Mouse (Mus musculus) intestine, embryonic 14.5 days (tissue): Measurements from ENCODE around the gene Dph5. TPM values are rescaled to one million over a fixed set of nuclear protein-coding genes. Genes with fewer than 3 reads are reported as not detected.
"Not testable (repeated sequence)": the region's sequence is repeated elsewhere in the genome, so short reads cannot be mapped to it uniquely, and the experiment has no call there.

Experiments
- ATAC-seq: fragments of 200-750 bp; cut with Nextera tagmentation; replicated peaks from 2 replicates; pipeline ENCODE4 v1.8.0; 2017; ENCODE audit warnings: low read depth, moderate number of reproducible peaks, moderate TSS enrichment, moderate library complexity; ENCODE audit not compliant: low FRiP score, low TSS enrichment
- DNase-seq: peaks from one replicate; pipeline ENCODE4 v3.0.0-alpha.2; 2018; ENCODE audit warnings: low spot score
- H3K27ac ChIP-seq: fragments of 300-500 bp; sonication (generic); 2 replicates; pipeline ENCODE4 v1.5.1; 2014; ENCODE audit warnings: low read depth, mild to moderate bottlenecking, control low read depth
- H3K27me3 ChIP-seq: fragments of 300-500 bp; sonication (generic); replicated peaks from 2 replicates; pipeline ENCODE4 v1.6.1; 2014; ENCODE audit warnings: low read length, control low read depth; ENCODE audit not compliant: control insufficient read depth, insufficient read depth
- H3K36me3 ChIP-seq: fragments of 300-500 bp; sonication (generic); 2 replicates; pipeline ENCODE4 v1.6.1; 2014; ENCODE audit warnings: low read length, control low read depth; ENCODE audit not compliant: control insufficient read depth, insufficient read depth
- H3K4me1 ChIP-seq: fragments of 300-500 bp; sonication (generic); replicated peaks from 2 replicates; pipeline ENCODE4 v1.6.1; 2014; ENCODE audit warnings: low read length, control low read depth, mixed read lengths; ENCODE audit not compliant: control insufficient read depth, insufficient read depth
- H3K4me2 ChIP-seq: fragments of 300-500 bp; sonication (generic); 2 replicates; pipeline ENCODE4 v1.6.1; 2014; ENCODE audit warnings: low read length
- H3K4me3 ChIP-seq: fragments of 300-500 bp; sonication (generic); 2 replicates; pipeline ENCODE4 v1.5.1; 2014; ENCODE audit warnings: low read depth, low read length, control low read depth, mixed read lengths
- H3K9ac ChIP-seq: fragments of 300-500 bp; sonication (generic); 2 replicates; pipeline ENCODE4 v1.6.1; 2014; ENCODE audit warnings: mild to moderate bottlenecking, low read length
- H3K9me3 ChIP-seq: fragments of 300-500 bp; sonication (generic); 2 replicates; pipeline ENCODE4 v1.6.1; 2016; ENCODE audit warnings: low read length, control low read depth; ENCODE audit not compliant: control insufficient read depth
- WGBS: fragments of 180-500 bp; shearing (Covaris S2); extraction: QIAGEN DNeasy Blood & Tissue Kit; methylation state at CpG from one replicate; pipeline ENCODE4 v1.1.7; 2014; 5-methylcytosine and 5-hydroxymethylcytosine counted together
- polyA plus RNA-seq: library from polyadenylated mRNA; unstranded; fragments of >200 nt; fragmentation: Nextera tagmentation; extraction: Ambion mirVana; gene quantifications from 2 replicates; pipeline ENCODE4 v1.2.1, GENCODE M21; 2014

Gene Dph5
- polyA plus RNA-seq, 1 experiment from 2014 or later = 34.3 TPM

DNA sequence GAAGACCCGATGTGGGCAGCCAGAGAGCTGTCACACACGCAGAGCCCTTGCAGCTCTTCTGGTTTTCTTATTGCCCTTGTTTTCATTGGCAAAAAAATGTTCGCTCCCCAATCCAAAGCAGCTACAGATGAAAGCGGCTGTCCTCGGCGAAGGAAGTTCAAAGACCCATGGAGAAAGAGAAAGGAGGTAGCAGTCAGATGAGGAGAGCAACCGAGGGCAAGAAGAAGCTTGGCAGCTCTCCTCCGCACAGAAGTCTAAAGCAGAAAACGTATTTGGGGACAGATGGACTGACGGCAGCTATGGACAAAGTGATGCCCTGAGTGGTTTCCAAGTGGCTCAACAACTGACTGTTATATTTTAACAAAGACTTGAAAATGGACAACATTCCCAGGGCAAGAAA lies 32.1 kb upstream of the Dph5 start:
- no peaks in the 10 kb centered on the region for H3K9me3 ChIP-seq
- DNase-seq = no peak
- WGBS = 79% methylated on average over 10 of the region's 10 CpGs
- no peaks in the 10 kb centered on the region for H3K4me1 ChIP-seq
- no peak for ATAC-seq
- H3K36me3 ChIP-seq = no peaks in the 10 kb centered on the region
- no peak overlapping the region for H3K9ac ChIP-seq
- H3K27me3 ChIP-seq = no peaks in the 10 kb centered on the region
- no peak overlapping the region for H3K4me3 ChIP-seq
- H3K27ac ChIP-seq = no peak overlapping the region
- H3K4me2 ChIP-seq = no peak overlapping the region

DNA sequence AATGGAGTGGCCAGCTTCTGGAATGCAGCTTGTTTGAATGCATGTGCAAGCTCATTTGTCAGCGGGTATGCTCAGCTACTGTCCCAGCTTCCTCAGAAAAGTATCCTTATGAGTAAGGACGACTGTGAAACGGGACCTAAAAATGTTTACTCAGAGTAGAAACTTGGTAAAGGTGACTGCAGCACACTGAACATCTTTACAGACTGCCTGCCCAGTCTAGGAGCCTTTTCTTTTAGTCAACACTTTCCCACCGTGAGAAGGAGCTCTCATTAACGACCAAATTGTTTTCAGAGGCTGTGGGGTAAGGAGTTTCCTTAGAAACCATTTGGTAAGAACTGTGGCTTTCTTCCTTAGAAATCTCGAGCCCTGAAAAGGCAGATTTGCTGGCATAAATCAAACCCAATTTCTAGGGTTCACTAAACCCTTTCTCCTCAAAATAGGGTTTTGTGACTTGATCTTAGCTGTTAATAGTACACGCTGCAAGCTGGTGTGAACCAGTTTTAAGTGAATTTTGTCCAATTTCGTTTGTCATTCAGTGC lies 31.1 kb upstream of the Dph5 start:
- no peaks in the 10 kb centered on the region for H3K36me3 ChIP-seq
- H3K9me3 ChIP-seq = no peaks in the 10 kb centered on the region
- no peak overlapping the region for H3K9ac ChIP-seq
- no peaks in the 10 kb centered on the region for H3K4me1 ChIP-seq
- WGBS = 34% methylated on average over 8 of the region's 8 CpGs
- H3K27me3 ChIP-seq = no peaks in the 10 kb centered on the region
- ATAC-seq = no peak
- no peak overlapping the region for H3K4me3 ChIP-seq
- H3K4me2 ChIP-seq = no peak overlapping the region
- DNase-seq = no peak
- H3K27ac ChIP-seq = no peak overlapping the region

DNA sequence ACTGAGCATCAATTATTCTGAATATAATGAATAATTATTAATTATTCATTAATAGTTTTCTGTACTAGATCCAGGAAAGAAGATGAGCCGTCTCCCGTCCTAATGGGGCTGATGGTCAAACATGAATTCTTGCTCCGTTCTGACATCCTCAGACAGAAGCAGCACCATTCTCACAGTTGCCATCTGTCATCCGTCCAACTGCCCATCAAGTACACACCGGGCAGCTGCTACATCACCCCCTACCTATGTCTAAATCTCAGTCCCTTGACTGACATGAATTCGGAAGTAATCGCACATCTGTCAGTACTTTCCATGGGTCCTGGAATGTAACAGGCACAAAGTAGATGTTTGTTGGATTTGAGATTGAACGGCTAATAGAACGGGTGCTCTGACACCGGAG lies 30.2 kb upstream of the Dph5 start:
- no peaks in the 10 kb centered on the region for H3K9me3 ChIP-seq
- no peak overlapping the region for H3K27ac ChIP-seq
- no peak overlapping the region for H3K9ac ChIP-seq
- no peak overlapping the region for H3K4me3 ChIP-seq
- 93% methylated on average over 10 of the region's 10 CpGs for WGBS
- no peak overlapping the region for H3K4me2 ChIP-seq
- ATAC-seq (no peak), DNase-seq (no peak)
- H3K4me1 ChIP-seq = no peaks in the 10 kb centered on the region
- no peaks in the 10 kb centered on the region for H3K27me3 ChIP-seq
- H3K36me3 ChIP-seq = no peaks in the 10 kb centered on the region

DNA sequence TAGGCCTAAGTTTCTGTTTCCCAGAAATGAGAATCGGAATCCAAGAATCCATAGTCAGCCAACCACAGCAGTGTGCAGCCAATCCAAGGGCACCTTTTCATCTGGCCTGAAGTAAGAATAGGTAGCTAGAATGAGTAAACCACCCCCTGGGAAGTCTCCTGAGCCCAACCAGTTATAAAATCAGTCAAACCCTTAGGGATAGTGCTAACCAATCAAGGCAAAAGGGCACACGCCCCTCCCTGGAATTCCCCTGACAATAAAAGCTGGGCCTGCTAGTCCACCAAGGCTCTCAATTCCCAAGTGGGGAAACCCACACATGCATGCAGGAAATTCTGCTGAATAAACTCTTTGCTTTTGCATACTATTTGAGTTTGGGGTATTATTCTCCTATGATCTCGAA lies 28.8 kb upstream of the Dph5 start:
- H3K4me3 ChIP-seq = no peak overlapping the region
- ATAC-seq (no peak), DNase-seq (no peak)
- no peaks in the 10 kb centered on the region for H3K36me3 ChIP-seq
- no peaks in the 10 kb centered on the region for H3K4me1 ChIP-seq
- no peaks in the 10 kb centered on the region for H3K27me3 ChIP-seq
- no peak overlapping the region for H3K9ac ChIP-seq
- WGBS = 82% methylated on average over 3 of the region's 3 CpGs
- H3K9me3 ChIP-seq = no peaks in the 10 kb centered on the region
- no peak overlapping the region for H3K4me2 ChIP-seq
- no peak overlapping the region for H3K27ac ChIP-seq

DNA sequence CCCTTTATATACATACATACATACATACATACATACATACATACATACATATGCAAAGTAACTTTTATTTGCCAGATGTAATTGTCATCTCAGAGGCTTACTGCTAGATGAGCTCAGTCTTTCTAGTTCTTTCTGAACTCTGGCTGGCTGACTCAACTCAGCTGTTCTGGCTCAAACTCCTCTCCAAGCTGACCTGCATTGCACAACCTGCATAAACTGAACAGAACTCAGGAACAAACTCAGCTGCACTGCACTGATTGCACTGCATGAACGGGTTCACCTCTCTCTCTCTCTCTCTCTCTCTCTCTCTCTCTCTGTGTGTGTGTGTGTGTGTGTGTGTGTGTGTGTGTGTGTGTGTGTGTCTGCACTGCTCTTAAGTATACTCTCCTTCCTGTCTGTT lies 26.9 kb upstream of the Dph5 start:
- H3K9ac ChIP-seq, H3K27me3 ChIP-seq, DNase-seq, ATAC-seq, H3K4me2 ChIP-seq, H3K27ac ChIP-seq, H3K9me3 ChIP-seq, H3K4me1 ChIP-seq, H3K36me3 ChIP-seq, H3K4me3 ChIP-seq: not testable (repeated sequence)
- WGBS = 75% methylated on average over 1 of the region's 1 CpGs

DNA sequence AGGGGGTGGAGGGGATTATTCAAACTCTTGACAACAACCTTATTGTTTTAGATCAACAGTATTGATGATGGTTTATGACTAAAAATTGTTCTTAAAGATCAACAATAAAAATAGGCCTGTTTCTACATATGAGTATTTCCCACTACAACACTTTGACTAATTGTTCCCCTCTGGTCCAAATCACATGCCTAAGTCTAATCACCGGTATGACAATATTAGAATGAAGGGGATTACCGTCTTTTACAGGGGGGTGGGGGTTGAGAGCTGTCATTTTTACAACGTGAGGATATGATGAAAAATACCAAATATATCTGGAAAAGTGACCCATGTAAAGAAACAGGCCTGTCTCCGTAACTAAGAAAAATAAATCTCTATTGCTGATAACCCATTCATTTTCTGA lies 24.1 kb upstream of the Dph5 start:
- no peak for ATAC-seq
- WGBS = 76% methylated on average over 4 of the region's 4 CpGs

DNA sequence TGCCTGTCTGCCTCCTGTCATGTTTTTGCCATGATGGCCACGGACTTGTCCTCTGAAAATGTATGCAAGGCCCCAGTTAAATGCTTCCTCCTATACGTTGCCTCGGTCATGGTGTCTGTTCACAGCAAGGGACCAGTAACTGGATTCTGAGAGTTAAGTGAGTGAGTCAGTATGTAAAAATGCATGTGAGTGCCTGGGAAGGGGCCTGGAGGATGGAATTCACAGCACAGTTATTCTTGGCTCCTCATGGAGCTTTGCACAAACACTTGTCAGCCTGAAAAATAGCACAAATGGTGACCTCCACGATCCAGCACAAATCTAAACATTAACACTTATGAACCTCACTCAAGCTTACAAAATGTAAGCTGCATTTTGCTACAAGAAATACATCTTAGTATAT lies 20.5 kb upstream of the Dph5 start:
- H3K9ac ChIP-seq = no peak overlapping the region
- H3K27ac ChIP-seq = peak overlapping the region; percentile 88
- WGBS = 35% methylated on average over 4 of the region's 4 CpGs

More for the DNA sequence above, 24.1 kb upstream of the Dph5 start:
- Histone ChIP-seq H3K4me2 (no peak overlapping the region), H3K36me3 (no peaks in the 10 kb centered on the region), H3K4me1 (no peaks in the 10 kb centered on the region; the same call in 1 of the 2 replicates), H3K27me3 (no peaks in the 10 kb centered on the region), H3K27ac (no peak overlapping the region), H3K4me3 (no peak overlapping the region), H3K9ac (no peak overlapping the region), H3K9me3 (no peaks in the 10 kb centered on the region)
- DNase-seq = no peak

DNA sequence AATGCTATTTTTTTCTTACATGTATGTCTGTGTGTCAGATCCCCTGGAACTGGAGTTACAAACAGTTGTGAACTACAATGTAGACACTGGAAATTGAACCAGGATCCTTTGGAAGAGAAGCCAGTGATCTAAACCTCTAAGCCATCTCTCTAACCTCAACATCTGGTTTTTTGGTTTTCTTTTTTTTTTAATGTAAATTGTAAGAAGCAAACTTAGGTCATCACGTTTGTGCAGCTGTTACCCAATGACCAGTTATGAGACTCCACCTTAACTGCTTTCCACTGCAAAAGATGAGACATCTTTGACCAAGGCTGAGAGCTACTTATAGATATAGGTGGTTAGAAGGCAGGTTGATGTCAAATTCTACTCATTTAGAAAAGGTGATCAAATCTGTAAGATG lies 19.7 kb upstream of the Dph5 start:
- no peak overlapping the region for H3K4me3 ChIP-seq
- no peaks in the 10 kb centered on the region for H3K36me3 ChIP-seq
- peak overlapping the region; percentile 19; the same call in 1 of the 2 replicates for H3K27ac ChIP-seq
- ATAC-seq (no peak), DNase-seq (no peak)
- no peaks in the 10 kb centered on the region for H3K9me3 ChIP-seq
- no peak overlapping the region for H3K4me2 ChIP-seq
- H3K9ac ChIP-seq = no peak overlapping the region
- H3K4me1 ChIP-seq = no peaks in the 10 kb centered on the region; the same call in 1 of the 2 replicates
- no peaks in the 10 kb centered on the region for H3K27me3 ChIP-seq
- WGBS = 38% methylated on average over 1 of the region's 1 CpGs

More for the DNA sequence above, 20.5 kb upstream of the Dph5 start:
- H3K27me3 ChIP-seq = no peaks in the 10 kb centered on the region
- no peak overlapping the region for H3K4me2 ChIP-seq
- no peak for DNase-seq
- H3K4me1 ChIP-seq = no peaks in the 10 kb centered on the region; the same call in 1 of the 2 replicates
- no peaks in the 10 kb centered on the region for H3K36me3 ChIP-seq
- H3K9me3 ChIP-seq = no peaks in the 10 kb centered on the region
- no peak overlapping the region for H3K4me3 ChIP-seq
- ATAC-seq = no peak

DNA sequence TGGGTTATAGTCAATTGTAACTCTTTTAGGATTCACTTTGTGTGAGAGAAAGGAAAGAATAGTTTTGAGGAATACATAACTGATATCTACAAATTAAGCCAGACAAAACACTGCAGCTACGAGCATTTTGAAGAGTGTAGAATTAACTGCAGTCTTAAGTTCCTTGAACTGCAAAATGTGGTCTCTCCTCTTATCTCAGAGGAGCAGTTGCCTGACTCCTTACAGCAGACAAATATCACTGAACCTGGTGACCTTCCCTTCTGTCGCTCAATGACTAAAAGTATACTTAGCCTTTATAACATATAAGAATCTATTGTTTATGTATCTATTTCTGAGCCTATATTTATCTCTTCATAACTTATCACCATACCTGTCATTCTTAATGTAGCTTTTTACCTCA lies 18.3 kb upstream of the Dph5 start:
- ATAC-seq = no peak
- no peak overlapping the region for H3K4me3 ChIP-seq
- H3K27me3 ChIP-seq = no peaks in the 10 kb centered on the region
- no peaks in the 10 kb centered on the region for H3K36me3 ChIP-seq
- H3K4me1 ChIP-seq = no peaks in the 10 kb centered on the region; the same call in 1 of the 2 replicates
- no peak overlapping the region for H3K4me2 ChIP-seq
- H3K9ac ChIP-seq = no peak overlapping the region
- no peak for DNase-seq
- 67% methylated on average over 2 of the region's 2 CpGs for WGBS
- H3K27ac ChIP-seq = no peak overlapping the region
- H3K9me3 ChIP-seq = no peaks in the 10 kb centered on the region
